12 mouse cellular contexts compared by ENCODE assay signal in genomic region chr12:85623711-85624110, GRCm38 (mm10). TPM values are rescaled to one million over a fixed set of nuclear protein-coding genes. Genes with fewer than 3 reads are reported as not detected.
DNase-seq lines count a peak whose midpoint lies in the region; ATAC-seq and TF ChIP-seq lines count a peak whose summit lies in the region.
"Had no signal": no experiment of that assay in that cellular context is flagged by ENCODE, and none has a peak within 500 bp of the region (broad histone marks: within the 10 kb centered on the region; RNA-seq: fewer than 3 reads in every experiment).

No protein-coding gene starts in this region.

- no peak overlapping the region for H3K4me2 ChIP-seq in intestine, embryonic 15.5 days (replicated peaks)
- no peak overlapping the region for H3K4me2 ChIP-seq in intestine, postnatal 0 days (replicated peaks; ENCODE audit: low read depth)
- 0 out of 2 replicates have a peak overlapping the region, but pooled peaks have one; percentile 6 for H3K4me2 ChIP-seq in lung, embryonic 15.5 days
- no peak overlapping the region for H3K4me2 ChIP-seq in limb, embryonic 12.5 days
- H3K4me2 ChIP-seq: forebrain, embryonic 13.5 days; hindbrain, embryonic 13.5 days had no signal

- no peaks in the 10 kb centered on the region for H3K36me3 ChIP-seq in intestine, embryonic 15.5 days
- no peaks in the 10 kb centered on the region for H3K36me3 ChIP-seq in intestine, postnatal 0 days (ENCODE audit: control insufficient read depth, insufficient read depth)
- no peaks in the 10 kb centered on the region for H3K36me3 ChIP-seq in lung, embryonic 15.5 days
- H3K36me3 ChIP-seq in limb, embryonic 12.5 days: no peaks in the 10 kb centered on the region; the same call in 1 of the 2 replicates
- H3K36me3 ChIP-seq: hindbrain, embryonic 13.5 days had no signal

- no peak for TF ChIP-seq POLR2A in olfactory bulb, adult 2 months (IDR thresholded peaks at IDR 0.05; ENCODE audit: insufficient read depth, low read depth, low read length)

- 23% methylated on average over 3 of the region's 3 CpGs for WGBS in intestine, embryonic 15.5 days
- 32% methylated on average over 3 of the region's 3 CpGs for WGBS in intestine, postnatal 0 days
- WGBS in lung, embryonic 15.5 days: 15% methylated on average over 3 of the region's 3 CpGs
- 33% methylated on average over 3 of the region's 3 CpGs for WGBS in limb, embryonic 12.5 days
- WGBS in olfactory bulb, adult 2 months: 38% methylated on average over 3 of the region's 3 CpGs

- no peaks in the 10 kb centered on the region for H3K9me3 ChIP-seq in intestine, embryonic 15.5 days
- no peaks in the 10 kb centered on the region for H3K9me3 ChIP-seq in intestine, postnatal 0 days (ENCODE audit: control insufficient read depth)
- no peaks in the 10 kb centered on the region for H3K9me3 ChIP-seq in lung, embryonic 15.5 days
- no peaks in the 10 kb centered on the region for H3K9me3 ChIP-seq in limb, embryonic 12.5 days
- H3K9me3 ChIP-seq: forebrain, embryonic 13.5 days; hindbrain, embryonic 13.5 days had no signal

- no peak overlapping the region for H3K9ac ChIP-seq in intestine, embryonic 15.5 days
- H3K9ac ChIP-seq in intestine, postnatal 0 days (ENCODE audit: low read depth, low read length): no peak overlapping the region
- no peak overlapping the region for H3K9ac ChIP-seq in lung, embryonic 15.5 days
- H3K9ac ChIP-seq in limb, embryonic 12.5 days (replicated peaks): no peak overlapping the region
- H3K9ac ChIP-seq: forebrain, embryonic 13.5 days; hindbrain, embryonic 13.5 days had no signal

- H3K4me1 ChIP-seq in intestine, embryonic 15.5 days (replicated peaks): peaks cover 14% of the 10 kb centered on the region
- H3K4me1 ChIP-seq in intestine, postnatal 0 days (replicated peaks; ENCODE audit: control insufficient read depth, insufficient read depth, low read length): 0 out of 2 replicates have a peak, but pooled peaks cover 2% of the 10 kb centered on the region
- H3K4me1 ChIP-seq in lung, embryonic 15.5 days: peaks cover 22% of the 10 kb centered on the region
- peaks cover 20% of the 10 kb centered on the region for H3K4me1 ChIP-seq in limb, embryonic 12.5 days (replicated peaks)
- H3K4me1 ChIP-seq in olfactory bulb, adult 2 months (ENCODE audit: control insufficient read depth, insufficient read depth, low read length): peaks cover 62% of the 10 kb centered on the region

- no peaks in the 10 kb centered on the region for H3K27me3 ChIP-seq in intestine, embryonic 15.5 days (replicated peaks)
- H3K27me3 ChIP-seq in intestine, postnatal 0 days (replicated peaks; ENCODE audit: control insufficient read depth, insufficient read depth, low read length): no peaks in the 10 kb centered on the region
- 0 out of 2 replicates have a peak, but pooled peaks cover 11% of the 10 kb centered on the region for H3K27me3 ChIP-seq in lung, embryonic 15.5 days
- no peaks in the 10 kb centered on the region; the same call in 1 of the 2 replicates for H3K27me3 ChIP-seq in limb, embryonic 12.5 days
- H3K27me3 ChIP-seq: forebrain, embryonic 13.5 days; hindbrain, embryonic 13.5 days had no signal

- peak; percentile 27 for ATAC-seq in intestine, embryonic 15.5 days
- ATAC-seq in intestine, postnatal 0 days: no peak
- peak; percentile 76 for ATAC-seq in lung, embryonic 15.5 days (ENCODE audit: borderline replicate concordance, extremely low read depth, low FRiP score, low TSS enrichment)
- ATAC-seq in limb, embryonic 12.5 days (ENCODE audit: insufficient number of reproducible peaks, insufficient read depth, low FRiP score, low TSS enrichment, low read depth): no peak
- ATAC-seq: forebrain, embryonic 13.5 days had no signal

- no peak overlapping the region for H3K4me3 ChIP-seq in intestine, embryonic 15.5 days (replicated peaks)
- H3K4me3 ChIP-seq in intestine, postnatal 0 days (ENCODE audit: low read depth, low read length): no peak overlapping the region
- no peak overlapping the region for H3K4me3 ChIP-seq in lung, embryonic 15.5 days
- H3K4me3 ChIP-seq in limb, embryonic 12.5 days (replicated peaks): no peak overlapping the region
- no peak overlapping the region for H3K4me3 ChIP-seq in olfactory bulb, adult 2 months (ENCODE audit: insufficient read depth, low read depth, low read length)
- H3K4me3 ChIP-seq: forebrain, embryonic 13.5 days; hindbrain, embryonic 13.5 days had no signal

- no peak for DNase-seq in lung, postnatal 14 days
- DNase-seq in spleen, postnatal 14 days (ENCODE audit: low spot score in 2 of 2): no peak
- DNase-seq in embryo, embryonic 10 days (ENCODE audit: low spot score): no peak
- DNase-seq: cerebellum, adult 8-10 months; thymus, adult 18-20 months had no signal

- no peak for TF ChIP-seq CTCF in intestine, postnatal 0 days (IDR thresholded peaks at IDR 0.05; ENCODE audit: low read depth)
- TF ChIP-seq CTCF in olfactory bulb, adult 2 months (IDR thresholded peaks at IDR 0.05; ENCODE audit: insufficient read depth, low read depth, low read length): no peak

- 0 out of 2 replicates have a peak overlapping the region, but pooled peaks have one; percentile 40 for H3K27ac ChIP-seq in intestine, embryonic 15.5 days
- H3K27ac ChIP-seq in intestine, postnatal 0 days (ENCODE audit: low read depth, low read length): no peak overlapping the region
- peak overlapping the region; percentile 80 for H3K27ac ChIP-seq in lung, embryonic 15.5 days
- peak overlapping the region; percentile 31; the same call in 1 of the 2 replicates for H3K27ac ChIP-seq in limb, embryonic 12.5 days
- peak overlapping the region; percentile 14; the same call in 1 of the 2 replicates for H3K27ac ChIP-seq in olfactory bulb, adult 2 months (ENCODE audit: insufficient read depth, low read depth, low read length)
- H3K27ac ChIP-seq: forebrain, embryonic 13.5 days had no signal

RNA-seq across cellular contexts. Expression of gene Jdp2, which starts 24.9 kb away (rescaled TPM):
- polyA plus RNA-seq in intestine, embryonic 15.5 days (2015; fragmentation: Nextera tagmentation; extraction: Ambion mirVana): 0.62 and 0.74 TPM in 2 replicates
- 0.44 TPM in 2 replicates for polyA plus RNA-seq in intestine, postnatal 0 days (2015; fragmentation: Nextera tagmentation; extraction: Ambion mirVana)
- polyA plus RNA-seq in lung, embryonic 15.5 days (2015; fragmentation: Nextera tagmentation; extraction: Ambion mirVana): 0.89 and 1.6 TPM in 2 replicates
- 0.87 and 1.1 TPM in 2 replicates for polyA plus RNA-seq in limb, embryonic 12.5 days (2016; fragmentation: Nextera tagmentation; extraction: Ambion mirVana)
- polyA plus RNA-seq in olfactory bulb, adult 2 months (2012; ENCODE audit: insufficient read depth, insufficient read length, low replicate concordance, missing spikeins): not detected in 2 replicates
- polyA plus RNA-seq: forebrain, embryonic 13.5 days had no signal

Comparison
In these comparisons a context has a peak if more than half of its experiments do, and no peak if none do; other contexts are left out.
1. ATAC-seq: peak in intestine, embryonic 15.5 days (single experiment) and lung, embryonic 15.5 days (single experiment); none in intestine, postnatal 0 days (single experiment) and limb, embryonic 12.5 days (single experiment).